Mouse (Mus musculus) bone marrow, adult 2 months (tissue): Measurements from ENCODE around the gene Creb3l4.

ENCODE experiments used
- CTCF ChIP-seq: fragments of 200-500 bp; IDR thresholded peaks from 2 replicates; pipeline ENCODE4 v1.5.1; 2011; ENCODE audit warnings: low read length, control low read depth; ENCODE audit not compliant: control insufficient read depth, insufficient read depth
- POLR2A ChIP-seq: fragments of 200-500 bp; IDR thresholded peaks from 2 replicates; pipeline ENCODE4 v1.6.1; 2011; ENCODE audit warnings: low read depth, mild to moderate bottlenecking, control low read depth, low read length, borderline replicate concordance; ENCODE audit not compliant: control insufficient read depth

GRCm38 (mm10) chr3:90290602-90291001 is 47.3 kb upstream of the Creb3l4 start:
- no peak for TF ChIP-seq CTCF
- no peak for TF ChIP-seq POLR2A
